Mouse (Mus musculus) kidney, postnatal 36 days (tissue): ENCODE measurements around the gene Zbtb7b.

Source experiments
- DNase-seq, 2 experiments: peaks; one replicate each; pipeline ENCODE4 v3.0.0; 2021 to 2022; ENCODE audit warnings: mixed read lengths in 2 of 2

Gene Zbtb7b

GRCm38 (mm10) chr3:89336529-89336928 is 58.0 kb downstream of the Zbtb7b start:
- DNase-seq: no peak

GRCm38 (mm10) chr3:89333053-89333452 is 61.5 kb downstream of the Zbtb7b start:
- DNase-seq: no peak

- no peak for DNase-seq
Measured at GRCm38 (mm10) chr3:89332476-89332875, 62.1 kb downstream of the Zbtb7b start.

GRCm38 (mm10) chr3:89332013-89332412 is 62.6 kb downstream of the Zbtb7b start:
- no peak for DNase-seq

- no peak for DNase-seq
Measured at GRCm38 (mm10) chr3:89331561-89331960, 63.0 kb downstream of the Zbtb7b start.

GRCm38 (mm10) chr3:89330948-89331347 is 63.6 kb downstream of the Zbtb7b start:
- DNase-seq: no peak

- no peak for DNase-seq
Measured at GRCm38 (mm10) chr3:89330346-89330745, 64.2 kb downstream of the Zbtb7b start.

GRCm38 (mm10) chr3:89328623-89329022 is 66.0 kb downstream of the Zbtb7b start:
- DNase-seq: no peak
